Mouse (Mus musculus) bone marrow, adult 2 months (tissue): ENCODE results near the gene Zfp641.

Source experiments
- CTCF ChIP-seq: fragments of 200-500 bp; IDR thresholded peaks from 2 replicates; pipeline ENCODE4 v1.5.1; 2011; ENCODE audit warnings: low read length, control low read depth; ENCODE audit not compliant: control insufficient read depth, insufficient read depth
- POLR2A ChIP-seq: fragments of 200-500 bp; IDR thresholded peaks from 2 replicates; pipeline ENCODE4 v1.6.1; 2011; ENCODE audit warnings: low read depth, mild to moderate bottlenecking, control low read depth, low read length, borderline replicate concordance; ENCODE audit not compliant: control insufficient read depth

DNA sequence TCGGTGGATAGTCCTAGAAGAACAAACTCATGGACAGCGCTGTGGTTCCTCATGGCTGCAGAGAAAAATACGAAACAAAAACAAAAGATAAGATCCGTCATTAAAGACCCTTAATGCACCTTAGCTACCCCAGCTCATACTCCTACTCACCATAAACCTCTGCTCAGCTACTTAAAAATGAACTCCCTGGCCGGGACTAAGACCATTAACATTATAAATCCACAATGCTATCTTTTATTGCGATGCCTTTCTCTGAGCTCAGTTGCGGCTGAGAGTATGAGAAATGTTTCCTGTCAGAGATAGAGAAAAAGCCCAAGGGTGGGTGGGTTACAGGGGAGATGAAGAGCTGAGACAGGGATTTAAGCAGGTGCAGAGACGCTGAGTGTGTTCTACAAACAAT lies 44.9 kb upstream of the Zfp641 start, which contains the start of gene Olfr284:
- no peak for TF ChIP-seq CTCF
- no peak for TF ChIP-seq POLR2A
